Comparison of ENCODE assay signal across 7 mouse cellular contexts in the genomic region with DNA sequence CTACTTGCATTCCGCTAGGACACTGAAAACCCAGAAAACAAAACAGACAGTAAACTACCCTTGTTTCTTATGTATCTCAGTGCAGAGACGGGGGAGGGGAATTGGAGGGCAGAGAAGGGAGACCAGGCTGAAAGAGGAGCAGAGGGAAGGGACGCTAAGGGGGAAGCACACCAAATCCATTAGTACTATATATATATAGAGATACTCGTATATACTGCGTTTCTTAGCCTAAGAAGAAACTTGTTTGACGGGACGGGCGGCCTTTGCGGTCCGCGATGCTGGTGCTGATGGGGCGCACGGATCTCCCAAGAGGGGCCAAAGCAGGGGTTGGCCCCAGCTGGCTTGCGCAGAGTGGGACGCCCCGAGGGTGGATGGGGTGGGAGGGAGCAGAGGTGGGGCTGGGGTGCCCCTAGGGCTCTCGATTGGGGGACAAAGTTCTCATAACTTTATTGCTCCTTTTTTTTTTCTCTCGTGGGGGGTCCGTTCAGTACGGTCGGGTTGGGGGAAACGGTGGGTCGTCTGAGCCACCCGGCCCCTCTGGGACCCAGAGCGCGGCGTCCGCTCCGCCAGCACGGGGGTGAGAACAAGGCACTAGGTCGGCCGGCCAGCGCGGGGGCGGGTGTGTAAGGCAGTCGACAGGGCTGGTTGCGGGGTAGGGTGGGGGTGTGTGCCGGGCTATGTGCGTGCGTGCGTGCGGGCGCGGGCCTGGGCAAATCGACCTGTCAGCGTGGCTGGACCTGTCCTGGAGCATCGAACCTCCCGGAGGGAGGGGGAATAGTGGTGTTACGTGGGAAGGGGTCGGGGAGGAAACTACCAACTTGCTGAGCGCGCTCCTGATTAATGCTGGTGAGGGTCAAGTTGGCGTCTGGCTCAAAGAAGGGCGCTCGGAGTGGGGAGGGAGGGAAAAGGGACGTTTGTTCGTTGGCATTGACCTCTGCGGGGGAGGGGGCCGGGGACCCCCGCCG. TPM values are rescaled to one million over a fixed set of nuclear protein-coding genes. Genes with fewer than 3 reads are reported as not detected.
DNase-seq lines count a peak whose midpoint lies in the region; ATAC-seq and TF ChIP-seq lines count a peak whose summit lies in the region.

No protein-coding gene starts in this region.

- ATAC-seq in embryonic facial prominence, embryonic 12.5 days (ENCODE audit: insufficient number of reproducible peaks, insufficient read depth, low FRiP score, low TSS enrichment): no peak

- H3K36me3 ChIP-seq in embryonic facial prominence, embryonic 12.5 days: peaks cover 7% of the 10 kb centered on the region; the same call in 1 of the 2 replicates

- H3K9ac ChIP-seq in embryonic facial prominence, embryonic 12.5 days: no peak overlapping the region

- H3K4me3 ChIP-seq in embryonic facial prominence, embryonic 12.5 days: 0 out of 2 replicates have a peak overlapping the region, but pooled peaks have one; percentile 20
- H3K4me3 ChIP-seq in lung, adult 2 months (replicated peaks; ENCODE audit: extremely low read depth, low read depth, low read length): peak overlapping the region; percentile 7

- TF ChIP-seq POLR2A in lung, adult 2 months (IDR thresholded peaks at IDR 0.05; ENCODE audit: borderline replicate concordance, extremely low read depth, low read depth, low read length): no peak

- intact Hi-C loops in left cerebral cortex, postnatal 25 days (cut with DNase I): no loop called here

- DNase-seq in thymus, postnatal 14 days: peak; percentile 31
- DNase-seq in thymus, postnatal 10 days (ENCODE audit: low spot score in 2 of 2): no peak
- DNase-seq in heart, postnatal 4 days: peak; percentile 56
- peak; percentile 47 for DNase-seq in lung, adult 2 months
- peak; percentile 63 to 68 for DNase-seq in spleen, postnatal 36 days (ENCODE audit: low spot score in 2 of 2)
- no peak for DNase-seq in left cerebral cortex, postnatal 25 days (ENCODE audit: low spot score in 2 of 2)

- no peak for TF ChIP-seq CTCF in lung, adult 2 months (IDR thresholded peaks at IDR 0.05; ENCODE audit: insufficient read depth, low read length)

- H3K27me3 ChIP-seq in embryonic facial prominence, embryonic 12.5 days: peaks cover 77% of the 10 kb centered on the region

- H3K4me2 ChIP-seq in embryonic facial prominence, embryonic 12.5 days (replicated peaks): peak overlapping the region; percentile 33

- WGBS in embryonic facial prominence, embryonic 12.5 days: 1% methylated on average over 61 of the region's 61 CpGs
- 10% methylated on average over 61 of the region's 61 CpGs for WGBS in lung, adult 2 months

- no peaks in the 10 kb centered on the region for H3K9me3 ChIP-seq in embryonic facial prominence, embryonic 12.5 days

- peaks cover 57% of the 10 kb centered on the region for H3K4me1 ChIP-seq in embryonic facial prominence, embryonic 12.5 days
- H3K4me1 ChIP-seq in lung, adult 2 months (ENCODE audit: control insufficient read depth, insufficient read depth, low read length): peaks cover 37% of the 10 kb centered on the region

- no peak overlapping the region for H3K27ac ChIP-seq in embryonic facial prominence, embryonic 12.5 days

RNA-seq across cellular contexts. Expression of gene Lyl1, which starts 3.9 kb away (rescaled TPM):
- polyA plus RNA-seq in embryonic facial prominence, embryonic 12.5 days (2016; fragmentation: Nextera tagmentation; extraction: Ambion mirVana): 4.9 and 5.0 TPM in 2 replicates
- total RNA-seq in heart, postnatal 4 days (2021): 10 to 100 TPM in 1 of 2 experiments, 1 to 10 TPM in 1; 9.6 to 10.6 TPM
- polyA plus RNA-seq in lung, adult 2 months (2012; rRNA removed): 20.2 and 21.9 TPM in 2 replicates
- 1 to 10 TPM; 2.8 to 3.5 TPM for total RNA-seq in left cerebral cortex, postnatal 25 days (2021)

RNA-seq across cellular contexts. Expression of gene Nacc1, which starts 17.5 kb away (rescaled TPM):
- 19.4 and 20.8 TPM in 2 replicates for polyA plus RNA-seq in embryonic facial prominence, embryonic 12.5 days (2016; fragmentation: Nextera tagmentation; extraction: Ambion mirVana)
- 10 to 100 TPM; 65.0 to 68.7 TPM for total RNA-seq in heart, postnatal 4 days (2021)
- 72.5 and 81.8 TPM in 2 replicates for polyA plus RNA-seq in lung, adult 2 months (2012; rRNA removed)
- total RNA-seq in left cerebral cortex, postnatal 25 days (2021): 10 to 100 TPM; 97.8 to 97.9 TPM

RNA-seq across cellular contexts. Expression of gene G430095P16Rik, which starts 17.7 kb away (rescaled TPM):
- polyA plus RNA-seq in embryonic facial prominence, embryonic 12.5 days (2016; fragmentation: Nextera tagmentation; extraction: Ambion mirVana): 7.1 and 7.4 TPM in 2 replicates
- total RNA-seq in heart, postnatal 4 days (2021): 1 to 10 TPM; 1.1 to 1.3 TPM
- 2.0 and 2.8 TPM in 2 replicates for polyA plus RNA-seq in lung, adult 2 months (2012; rRNA removed)
- under 1 TPM in 1 of 2 experiments, not detected in 1; 0.71 TPM for total RNA-seq in left cerebral cortex, postnatal 25 days (2021)

RNA-seq across cellular contexts. Expression of gene Trmt1, which starts 19.0 kb away (rescaled TPM):
- 71.2 and 73.6 TPM in 2 replicates for polyA plus RNA-seq in embryonic facial prominence, embryonic 12.5 days (2016; fragmentation: Nextera tagmentation; extraction: Ambion mirVana)
- 10 to 100 TPM; 47.4 to 48.8 TPM for total RNA-seq in heart, postnatal 4 days (2021)
- polyA plus RNA-seq in lung, adult 2 months (2012; rRNA removed): 87.5 and 99.1 TPM in 2 replicates
- 10 to 100 TPM; 85.2 to 90.1 TPM for total RNA-seq in left cerebral cortex, postnatal 25 days (2021)

RNA-seq across cellular contexts. Expression of gene Ier2, which starts 42.5 kb away (rescaled TPM):
- 94.5 and 97.0 TPM in 2 replicates for polyA plus RNA-seq in embryonic facial prominence, embryonic 12.5 days (2016; fragmentation: Nextera tagmentation; extraction: Ambion mirVana)
- total RNA-seq in heart, postnatal 4 days (2021): 10 to 100 TPM; 33.3 to 35.5 TPM
- 34.6 and 47.1 TPM in 2 replicates for polyA plus RNA-seq in lung, adult 2 months (2012; rRNA removed)
- total RNA-seq in left cerebral cortex, postnatal 25 days (2021): 10 to 100 TPM; 10.5 to 18.3 TPM

Comparison
In these comparisons a context has a peak if more than half of its experiments do, and no peak if none do; other contexts are left out.
1. DNase-seq: peak in thymus, postnatal 14 days (single experiment), heart, postnatal 4 days (single experiment), lung, adult 2 months (single experiment) and spleen, postnatal 36 days (2 of 2); none in thymus, postnatal 10 days (0 of 2) and left cerebral cortex, postnatal 25 days (0 of 2).